Mouse (Mus musculus) spleen, adult 2 months (tissue): ENCODE measurements around the gene Fry.

Source experiments
- CTCF ChIP-seq: fragments of 200-500 bp; IDR thresholded peaks from 2 replicates; pipeline ENCODE4 v1.5.1; 2011; ENCODE audit warnings: mild to moderate bottlenecking, inconsistent platforms; ENCODE audit not compliant: insufficient read depth, insufficient read length, insufficient replicate concordance; ENCODE audit errors: extremely low read depth
- POLR2A ChIP-seq: fragments of 200-500 bp; IDR thresholded peaks from 2 replicates; pipeline ENCODE4 v1.6.1; 2011; ENCODE audit warnings: low read depth, low read length, inconsistent platforms

DNA sequence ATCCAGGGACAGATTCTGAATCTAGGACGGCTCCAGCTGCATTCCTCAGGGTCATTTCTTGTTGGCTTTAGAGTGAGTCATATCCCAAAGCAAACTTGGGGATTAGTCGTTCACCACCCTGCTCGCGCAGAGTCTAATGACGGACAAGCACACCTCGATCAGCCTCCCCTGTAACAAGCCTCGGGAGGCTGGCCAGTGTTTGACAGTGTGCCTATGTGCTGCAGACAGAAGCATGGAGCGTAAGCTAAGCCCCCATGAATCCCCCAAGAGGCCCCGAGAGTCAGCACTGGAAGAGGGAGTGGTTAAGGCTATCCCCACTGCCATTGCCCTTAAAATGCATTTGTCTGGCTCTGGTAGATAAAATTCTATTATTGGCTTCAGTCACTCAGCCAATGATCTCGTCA, 214.9 kb downstream of the Fry start:
- no peak for TF ChIP-seq POLR2A
- TF ChIP-seq CTCF, result no peak
